Mouse (Mus musculus) megakaryocyte, embryonic 14.5 days (primary cell): ENCODE measurements around the gene Cwc22. TPM values are rescaled to one million over a fixed set of nuclear protein-coding genes. Genes with fewer than 3 reads are reported as not detected.

ENCODE experiments used
- H3K27me3 ChIP-seq: replicated peaks from 2 replicates; pipeline ENCODE3; 2012; ENCODE audit warnings: inconsistent platforms
- H3K36me3 ChIP-seq: replicated peaks from 2 replicates; pipeline ENCODE3; 2012; ENCODE audit warnings: low read length, inconsistent platforms, mixed read lengths
- H3K4me1 ChIP-seq: 2 replicates; pipeline ENCODE4 v1.6.1; 2012; ENCODE audit warnings: inconsistent platforms
- H3K4me3 ChIP-seq: replicated peaks from 2 replicates; pipeline ENCODE3; 2012; ENCODE audit warnings: moderate library complexity, mild to moderate bottlenecking, inconsistent platforms
- H3K9me3 ChIP-seq: 2 replicates; pipeline ENCODE4 v1.6.1; 2012; ENCODE audit warnings: inconsistent platforms
- FLI1 ChIP-seq: IDR thresholded peaks from 2 replicates; pipeline ENCODE4 v1.6.1; 2012; ENCODE audit warnings: low read length, inconsistent platforms, mixed read lengths
- GATA1 ChIP-seq: IDR thresholded peaks from 3 replicates; pipeline ENCODE4 v1.6.1; 2012; ENCODE audit warnings: mixed read lengths, low read length, inconsistent platforms, borderline replicate concordance
- polyA plus RNA-seq: library from polyadenylated mRNA; stranded (reverse); fragments of >175 nt; gene quantifications from 2 replicates; pipeline ENCODE4 v1.2.3, GENCODE M21; 2012; ENCODE audit warnings: low replicate concordance; ENCODE audit not compliant: insufficient read depth

Cwc22 gene
- polyA plus RNA-seq, 1 experiment: 32.2 TPM

GRCm38 (mm10) chr2:77884491-77884890, 61.7 kb downstream of the Cwc22 start:
- H3K36me3 ChIP-seq: peaks cover 4% of the 10 kb centered on the region
- no peak overlapping the region for H3K4me3 ChIP-seq
- H3K4me1 ChIP-seq: no peaks in the 10 kb centered on the region
- H3K9me3 ChIP-seq: peaks cover 8% of the 10 kb centered on the region
- H3K27me3 ChIP-seq: no peaks in the 10 kb centered on the region
- no peak for TF ChIP-seq FLI1
- no peak for TF ChIP-seq GATA1

DNA sequence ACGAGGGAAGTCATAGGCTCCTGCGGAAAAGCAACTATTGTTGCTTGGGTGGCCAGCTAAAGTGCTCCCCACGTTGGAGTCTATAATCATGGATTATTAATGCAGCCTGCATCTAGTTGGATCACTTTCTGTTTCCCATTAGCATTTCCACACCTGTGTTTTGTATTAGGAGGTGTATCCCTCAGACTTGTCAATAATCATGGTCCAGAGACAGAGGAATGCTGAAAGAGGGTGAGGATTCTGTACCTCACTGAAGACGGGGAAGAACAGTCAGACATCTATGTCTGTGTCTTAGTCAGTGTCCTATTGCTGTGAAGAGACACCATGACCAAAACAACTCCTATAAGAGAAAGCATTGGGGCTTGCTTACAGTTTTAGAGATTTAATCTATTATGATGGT, 63.2 kb downstream of the Cwc22 start:
- Histone ChIP-seq H3K4me1 (peaks cover 4% of the 10 kb centered on the region), H3K36me3 (peaks cover 4% of the 10 kb centered on the region), H3K4me3 (no peak overlapping the region), H3K27me3 (no peaks in the 10 kb centered on the region), H3K9me3 (peaks cover 8% of the 10 kb centered on the region)
- no peak for TF ChIP-seq GATA1
- no peak for TF ChIP-seq FLI1

DNA sequence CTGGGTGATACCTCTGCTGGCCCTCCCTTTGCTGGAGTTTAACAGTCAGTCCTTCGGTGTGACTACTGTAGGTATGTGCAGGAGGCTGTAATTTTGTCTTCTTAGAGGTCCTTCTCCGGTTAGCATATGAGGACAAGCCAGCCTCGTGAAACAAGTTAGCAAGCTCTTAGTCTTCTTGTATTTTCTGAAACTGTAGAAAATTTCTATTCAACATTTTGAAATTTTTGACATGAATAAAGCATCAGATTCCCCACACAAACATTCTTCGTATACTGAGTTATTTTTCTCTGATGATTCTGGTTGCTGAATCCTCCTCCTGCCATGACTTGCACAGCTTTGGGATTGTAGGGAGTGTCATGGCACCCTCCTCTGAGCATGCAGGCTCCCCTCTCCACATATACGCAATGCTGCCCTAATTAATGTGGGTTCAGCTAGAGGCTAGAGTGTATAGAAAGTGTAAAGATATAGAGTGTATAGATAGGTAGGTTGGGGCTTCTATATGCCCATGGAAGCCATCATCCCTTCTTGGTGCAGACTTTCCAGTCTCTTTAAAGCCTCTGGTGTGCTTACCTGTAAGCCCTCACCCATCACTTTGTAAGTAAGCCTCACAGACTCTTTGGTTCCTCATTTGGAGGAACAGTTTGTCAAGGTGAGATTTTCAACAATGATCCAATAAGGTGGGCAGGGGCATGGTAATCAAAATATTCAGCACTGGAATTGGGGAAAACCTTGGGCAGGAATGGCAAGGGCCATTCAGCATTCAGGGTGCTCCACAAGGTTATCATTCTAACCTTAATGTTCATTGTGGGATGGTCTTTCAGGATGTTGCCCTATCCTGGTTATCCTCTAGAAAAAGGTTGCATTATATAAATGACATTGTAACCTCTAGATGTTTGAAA, 64.6 kb downstream of the Cwc22 start:
- Histone ChIP-seq H3K4me1 (peaks cover 4% of the 10 kb centered on the region), H3K4me3 (no peak overlapping the region), H3K27me3 (no peaks in the 10 kb centered on the region), H3K9me3 (peaks cover 8% of the 10 kb centered on the region), H3K36me3 (peaks cover 4% of the 10 kb centered on the region)
- peak; percentile 74; the same call in 1 of the 2 replicates for TF ChIP-seq FLI1
- no peak for TF ChIP-seq GATA1

- no peak for TF ChIP-seq GATA1
- no peak for TF ChIP-seq FLI1
- H3K4me3 ChIP-seq: no peak overlapping the region
- no peaks in the 10 kb centered on the region for H3K27me3 ChIP-seq
- peaks cover 4% of the 10 kb centered on the region for H3K4me1 ChIP-seq
- peaks cover 8% of the 10 kb centered on the region for H3K9me3 ChIP-seq
- peaks cover 3% of the 10 kb centered on the region for H3K36me3 ChIP-seq
Measured at GRCm38 (mm10) chr2:77880351-77880750, 65.8 kb downstream of the Cwc22 start.

GRCm38 (mm10) chr2:77879736-77880135, 66.4 kb downstream of the Cwc22 start:
- Histone ChIP-seq H3K4me3 (no peak overlapping the region), H3K27me3 (no peaks in the 10 kb centered on the region), H3K4me1 (peaks cover 6% of the 10 kb centered on the region), H3K9me3 (peaks cover 8% of the 10 kb centered on the region), H3K36me3 (no peaks in the 10 kb centered on the region)
- TF ChIP-seq GATA1: no peak

DNA sequence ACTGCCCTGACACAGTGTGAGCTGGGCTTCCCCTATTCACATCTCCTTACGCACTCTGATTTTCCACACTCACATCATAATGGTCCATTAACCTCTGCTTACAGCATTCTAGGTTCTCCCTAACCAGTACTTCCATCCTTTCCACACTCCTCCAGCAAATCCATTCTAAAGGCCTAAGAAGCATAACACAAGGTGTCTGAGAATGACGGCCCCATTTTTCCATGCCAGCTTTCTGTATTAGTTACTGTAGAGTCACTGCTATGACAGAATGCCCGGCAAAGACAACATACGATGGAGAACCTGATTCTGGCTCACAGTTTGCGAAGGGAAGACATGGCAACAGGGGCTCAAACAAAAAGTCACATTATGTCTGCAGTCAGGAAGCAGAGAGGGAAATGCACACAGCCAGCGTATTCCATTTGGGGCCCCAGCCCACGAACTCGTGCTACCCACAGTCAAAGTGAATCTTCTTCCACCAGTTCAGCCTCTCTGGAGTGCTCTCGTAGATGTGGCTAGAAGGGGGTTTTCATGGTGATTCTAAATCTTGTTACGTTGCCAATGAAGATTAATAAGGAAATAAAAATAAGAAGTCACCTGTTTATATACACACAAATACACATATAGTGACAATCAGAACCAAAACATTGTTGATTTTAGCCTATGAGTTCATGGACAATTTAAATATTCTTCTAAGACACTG, 68.9 kb downstream of the Cwc22 start:
- Histone ChIP-seq H3K9me3 (no peaks in the 10 kb centered on the region; the same call in 1 of the 2 replicates), H3K36me3 (no peaks in the 10 kb centered on the region)
- TF ChIP-seq FLI1: no peak
- no peak for TF ChIP-seq GATA1

GRCm38 (mm10) chr2:77876331-77876730, 69.8 kb downstream of the Cwc22 start:
- Histone ChIP-seq H3K27me3 (no peaks in the 10 kb centered on the region), H3K4me1 (peaks cover 8% of the 10 kb centered on the region), H3K4me3 (no peak overlapping the region), H3K36me3 (no peaks in the 10 kb centered on the region), H3K9me3 (no peaks in the 10 kb centered on the region; the same call in 1 of the 2 replicates)
- TF ChIP-seq FLI1 (no peak), GATA1 (no peak)

More for the DNA sequence above, 68.9 kb downstream of the Cwc22 start:
- Histone ChIP-seq H3K27me3 (no peaks in the 10 kb centered on the region), H3K4me3 (no peak overlapping the region), H3K4me1 (peaks cover 8% of the 10 kb centered on the region)

GRCm38 (mm10) chr2:77875516-77875915, 70.7 kb downstream of the Cwc22 start:
- Histone ChIP-seq H3K27me3 (peaks cover 2% of the 10 kb centered on the region), H3K36me3 (no peaks in the 10 kb centered on the region), H3K9me3 (no peaks in the 10 kb centered on the region; the same call in 1 of the 2 replicates), H3K4me3 (no peak overlapping the region), H3K4me1 (peaks cover 8% of the 10 kb centered on the region)
- TF ChIP-seq GATA1 (no peak), FLI1 (no peak)

- TF ChIP-seq FLI1: no peak; the same call in 1 of the 2 replicates
- TF ChIP-seq GATA1: no peak
- peaks cover 6% of the 10 kb centered on the region for H3K27me3 ChIP-seq
- peaks cover 8% of the 10 kb centered on the region for H3K4me1 ChIP-seq
- no peaks in the 10 kb centered on the region for H3K36me3 ChIP-seq
- no peak overlapping the region for H3K4me3 ChIP-seq
- H3K9me3 ChIP-seq: no peaks in the 10 kb centered on the region; the same call in 1 of the 2 replicates
Measured at GRCm38 (mm10) chr2:77874678-77875077, 71.5 kb downstream of the Cwc22 start.

GRCm38 (mm10) chr2:77873806-77874205, 72.4 kb downstream of the Cwc22 start:
- Histone ChIP-seq H3K4me1 (peaks cover 8% of the 10 kb centered on the region), H3K9me3 (no peaks in the 10 kb centered on the region; the same call in 1 of the 2 replicates), H3K4me3 (no peak overlapping the region), H3K36me3 (no peaks in the 10 kb centered on the region), H3K27me3 (peaks cover 6% of the 10 kb centered on the region)
- TF ChIP-seq GATA1: no peak
- TF ChIP-seq FLI1: peak; percentile 69; the same call in 1 of the 2 replicates

GRCm38 (mm10) chr2:77872676-77873075, 73.5 kb downstream of the Cwc22 start:
- Histone ChIP-seq H3K9me3 (no peaks in the 10 kb centered on the region; the same call in 1 of the 2 replicates), H3K27me3 (peaks cover 6% of the 10 kb centered on the region), H3K4me1 (peaks cover 4% of the 10 kb centered on the region), H3K4me3 (no peak overlapping the region), H3K36me3 (no peaks in the 10 kb centered on the region)
- TF ChIP-seq FLI1 (no peak), GATA1 (no peak)
